Mouse (Mus musculus) bone marrow macrophage, adult 2 months (primary cell): ENCODE data around the gene Serpina10.

ENCODE experiments used
- CTCF ChIP-seq: IDR thresholded peaks from 2 replicates; pipeline ENCODE4 v1.5.1; 2012; ENCODE audit warnings: low read depth, mild to moderate bottlenecking, low read length, moderate library complexity
- POLR2A ChIP-seq: IDR thresholded peaks from 2 replicates; pipeline ENCODE4 v1.6.1; 2012; ENCODE audit warnings: mild to moderate bottlenecking, low read depth, low read length, borderline replicate concordance

- TF ChIP-seq POLR2A (no peak), CTCF (no peak)
These were observed 12.6 kb upstream of the Serpina10 start for GRCm38 (mm10) chr12:103643818-103644217.
